Mouse (Mus musculus): Measurements from ENCODE around the gene Stim2. TPM values are rescaled to one million over a fixed set of nuclear protein-coding genes. Genes with fewer than 3 reads are reported as not detected.

The Stim2 gene
- polyA plus RNA-seq, 1 experiment from 2014 or later, result 11.5 TPM

DNA sequence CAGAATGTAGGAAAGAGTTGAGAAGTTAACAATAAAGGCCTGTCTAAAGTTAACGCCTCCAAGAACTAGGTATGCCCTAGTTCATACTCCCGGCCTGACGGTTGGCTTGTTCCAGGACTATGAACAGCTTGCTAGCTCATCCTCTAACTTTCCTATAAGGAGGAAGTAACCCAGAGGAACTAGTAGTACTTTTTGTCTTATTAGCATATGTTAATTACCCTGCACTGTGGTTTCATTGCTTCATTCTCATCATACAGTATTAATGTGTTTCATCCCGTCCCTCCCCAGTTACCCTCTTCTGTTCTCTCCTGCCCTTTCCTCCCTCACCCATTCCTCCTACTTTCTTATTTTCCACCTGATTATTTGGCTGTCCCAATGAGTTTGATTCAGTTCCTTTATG, 108.4 kb downstream of the Stim2 start:
- Histone ChIP-seq H3K27ac (no peak overlapping the region), H3K27me3 (ENCODE audit: low read depth, poor library complexity, severe bottlenecking) (no peaks in the 10 kb centered on the region), H3K4me3 (no peak overlapping the region), H3K4me1 (no peaks in the 10 kb centered on the region), H3K36me3 (peaks cover 3% of the 10 kb centered on the region; the same call in 1 of the 2 replicates), H3K9me3 (replicated peaks) (no peaks in the 10 kb centered on the region)
- 93% methylated on average over 4 of the region's 4 CpGs for WGBS
- no peak for DNase-seq (ENCODE audit: low spot score)

DNA sequence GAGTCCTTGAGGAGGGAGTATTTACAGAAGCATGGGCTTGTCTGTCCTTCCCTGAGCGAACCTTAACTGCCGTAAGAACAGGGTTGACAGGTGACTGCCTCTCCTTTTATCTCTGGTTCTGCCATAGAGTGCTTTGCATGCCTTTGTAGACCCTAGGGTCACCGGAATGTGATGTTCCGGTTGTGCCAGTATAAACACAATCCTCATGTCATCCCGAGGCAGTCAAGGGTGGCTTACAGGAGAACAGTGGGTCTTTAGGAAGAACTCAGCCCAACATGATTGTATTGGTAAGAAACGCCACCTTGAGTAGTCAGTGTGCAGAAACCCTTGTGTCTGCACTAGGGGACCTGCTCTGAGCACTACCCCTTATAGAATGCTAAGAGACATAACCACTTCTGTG, 108.8 kb downstream of the Stim2 start:
- no peaks in the 10 kb centered on the region for H3K27me3 ChIP-seq (ENCODE audit: low read depth, poor library complexity, severe bottlenecking)
- H3K36me3 ChIP-seq, result peaks cover 3% of the 10 kb centered on the region; the same call in 1 of the 2 replicates
- H3K4me3 ChIP-seq, result no peak overlapping the region
- no peaks in the 10 kb centered on the region for H3K4me1 ChIP-seq
- DNase-seq (ENCODE audit: low spot score), result no peak
- no peak overlapping the region for H3K27ac ChIP-seq
- H3K9me3 ChIP-seq (replicated peaks), result no peaks in the 10 kb centered on the region
- WGBS, result 73% methylated on average over 6 of the region's 6 CpGs

DNA sequence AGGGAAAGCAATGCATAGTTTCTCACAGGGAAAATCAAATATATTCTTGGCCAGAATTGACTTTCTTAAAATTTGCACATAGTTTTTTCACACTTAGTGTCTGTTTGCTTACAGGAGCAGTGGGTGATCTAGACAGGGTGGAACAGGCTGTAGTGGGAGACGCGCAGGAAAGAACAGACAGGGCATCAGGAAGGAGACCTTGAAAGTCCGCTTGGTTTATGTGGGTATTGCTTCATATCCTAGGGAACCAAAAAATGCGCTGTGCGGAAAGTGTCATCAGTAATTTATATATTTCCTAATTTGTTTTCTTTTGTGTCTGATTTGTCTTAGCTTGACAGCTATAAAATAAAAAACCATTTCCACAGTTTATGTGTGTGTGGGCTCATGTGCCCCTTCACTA, 110.8 kb downstream of the Stim2 start:
- no peaks in the 10 kb centered on the region for H3K9me3 ChIP-seq (replicated peaks)
- no peaks in the 10 kb centered on the region for H3K27me3 ChIP-seq (ENCODE audit: low read depth, poor library complexity, severe bottlenecking)
- peaks cover 3% of the 10 kb centered on the region; the same call in 1 of the 2 replicates for H3K36me3 ChIP-seq
- DNase-seq (ENCODE audit: low spot score), result no peak
- 95% methylated on average over 5 of the region's 5 CpGs for WGBS
- no peaks in the 10 kb centered on the region for H3K4me1 ChIP-seq
- no peak overlapping the region for H3K27ac ChIP-seq
- no peak overlapping the region for H3K4me3 ChIP-seq

DNA sequence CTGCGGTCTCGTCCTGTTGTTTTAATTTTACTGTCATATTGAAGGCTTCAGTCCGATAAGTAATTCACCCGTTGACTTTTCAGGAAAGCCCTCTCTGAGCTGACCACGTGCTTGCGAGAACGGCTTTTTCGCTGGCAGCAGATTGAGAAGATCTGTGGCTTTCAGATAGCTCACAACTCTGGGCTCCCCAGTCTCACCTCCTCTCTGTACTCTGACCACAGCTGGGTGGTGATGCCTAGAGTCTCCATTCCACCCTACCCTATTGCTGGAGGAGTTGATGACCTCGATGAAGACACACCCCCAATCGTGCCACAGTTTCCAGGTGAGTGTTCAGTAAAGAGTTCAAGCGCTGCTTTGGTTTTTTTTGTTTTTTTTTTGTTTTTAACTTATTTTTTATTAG, 112.5 kb downstream of the Stim2 start:
- WGBS, result 97% methylated on average over 11 of the region's 11 CpGs
- no peaks in the 10 kb centered on the region for H3K27me3 ChIP-seq (ENCODE audit: low read depth, poor library complexity, severe bottlenecking)
- H3K36me3 ChIP-seq, result peaks cover under 1% of the 10 kb centered on the region; the same call in 1 of the 2 replicates
- H3K9me3 ChIP-seq (replicated peaks), result no peaks in the 10 kb centered on the region
- no peaks in the 10 kb centered on the region for H3K4me1 ChIP-seq
- H3K4me3 ChIP-seq, result no peak overlapping the region
- DNase-seq (ENCODE audit: low spot score), result no peak
- no peak overlapping the region for H3K27ac ChIP-seq

DNA sequence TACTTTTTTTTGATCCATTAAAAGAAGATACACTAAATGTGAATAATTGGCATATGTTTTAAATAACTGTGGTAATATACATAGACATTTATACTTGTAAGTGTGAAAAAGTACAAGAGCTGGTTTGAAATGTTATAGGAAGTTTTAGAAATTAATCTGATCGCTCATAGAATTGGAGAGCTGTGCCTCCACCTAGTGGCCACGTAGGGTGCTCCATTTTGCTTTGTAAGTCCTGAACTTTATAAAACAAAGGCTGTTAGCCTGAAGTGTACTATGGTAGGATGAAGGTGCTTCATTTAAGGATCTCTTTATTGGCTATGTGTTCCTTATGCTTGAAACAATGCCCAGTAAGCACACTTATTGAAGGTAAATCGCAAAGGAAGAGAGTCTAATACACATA, 115.0 kb downstream of the Stim2 start:
- H3K4me1 ChIP-seq, result no peaks in the 10 kb centered on the region
- no peaks in the 10 kb centered on the region for H3K9me3 ChIP-seq (replicated peaks)
- 33% methylated on average over 3 of the region's 3 CpGs for WGBS

DNA sequence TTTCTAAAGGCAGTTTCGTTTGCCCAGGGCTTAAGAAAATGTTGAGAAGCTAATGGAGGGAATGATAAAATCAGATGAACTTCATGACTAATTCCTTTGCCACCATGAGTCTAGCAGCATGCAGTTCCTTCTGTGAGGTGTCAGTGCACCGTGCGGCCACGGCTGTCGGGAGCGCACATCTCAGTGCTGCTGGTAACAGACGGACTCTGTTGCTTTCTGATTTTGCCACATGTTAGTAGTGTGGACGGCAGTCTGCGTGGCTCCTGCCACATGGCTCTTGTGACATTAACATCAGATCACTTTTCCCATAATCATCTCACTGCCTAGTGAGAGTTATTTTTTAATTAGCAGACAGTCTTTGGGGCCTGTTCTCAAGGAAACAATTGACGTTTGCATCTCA, 118.2 kb downstream of the Stim2 start:
- Histone ChIP-seq H3K27me3 (ENCODE audit: low read depth, poor library complexity, severe bottlenecking) (no peaks in the 10 kb centered on the region), H3K4me3 (no peak overlapping the region), H3K4me1 (no peaks in the 10 kb centered on the region), H3K27ac (no peak overlapping the region), H3K9me3 (replicated peaks) (no peaks in the 10 kb centered on the region), H3K36me3 (peaks cover 27% of the 10 kb centered on the region)
- whole genome bisulfite sequencing, result 88% methylated on average over 10 of the region's 10 CpGs
- DNase-seq (ENCODE audit: low spot score), result no peak

More for the DNA sequence above, 115.0 kb downstream of the Stim2 start:
- Histone ChIP-seq H3K4me3 (no peak overlapping the region), H3K27me3 (ENCODE audit: low read depth, poor library complexity, severe bottlenecking) (no peaks in the 10 kb centered on the region), H3K36me3 (peaks cover 19% of the 10 kb centered on the region), H3K27ac (no peak overlapping the region)
- peak; percentile 50 for DNase-seq (ENCODE audit: low spot score)

DNA sequence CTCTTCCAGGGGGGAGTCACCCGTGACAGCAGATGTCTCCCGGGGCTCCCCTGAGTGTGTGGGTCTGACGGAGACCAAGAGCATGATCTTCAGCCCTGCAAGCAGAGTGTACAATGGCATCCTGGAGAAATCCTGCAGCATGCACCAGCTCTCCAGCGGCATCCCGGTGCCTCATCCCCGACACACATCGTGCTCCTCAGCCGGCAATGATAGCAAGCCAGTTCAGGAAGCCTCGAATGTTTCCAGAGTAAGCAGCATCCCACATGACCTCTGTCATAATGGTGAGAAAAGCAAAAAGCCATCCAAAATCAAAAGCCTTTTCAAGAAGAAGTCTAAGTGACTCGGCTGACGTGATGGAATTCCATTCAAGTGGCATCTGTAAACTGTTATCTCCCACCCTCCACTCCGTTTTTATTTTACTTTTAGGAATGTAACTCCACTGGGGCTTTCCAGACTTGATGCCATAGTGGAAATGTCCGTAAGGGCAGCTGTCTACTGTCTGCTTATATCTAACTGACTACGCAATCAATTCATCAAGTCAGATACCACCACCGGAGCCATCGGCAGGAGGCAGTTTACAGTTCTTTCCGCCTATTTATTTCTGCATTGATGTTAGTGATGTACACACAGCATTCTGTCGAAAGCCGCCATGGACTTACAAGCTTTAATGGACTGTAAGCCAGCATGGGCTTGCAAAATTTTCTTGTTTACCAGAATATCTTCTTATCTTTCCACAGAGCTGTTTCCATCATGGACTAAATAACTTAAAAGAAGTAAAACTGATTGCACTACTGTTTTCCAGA, 120.3 kb downstream of the Stim2 start:
- no peak overlapping the region for H3K27ac ChIP-seq
- no peak overlapping the region for H3K4me3 ChIP-seq
- peaks cover 27% of the 10 kb centered on the region for H3K36me3 ChIP-seq
- DNase-seq (ENCODE audit: low spot score), result no peak
- no peaks in the 10 kb centered on the region for H3K27me3 ChIP-seq (ENCODE audit: low read depth, poor library complexity, severe bottlenecking)
- no peaks in the 10 kb centered on the region for H3K4me1 ChIP-seq
- WGBS, result 92% methylated on average over 19 of the region's 19 CpGs
- no peaks in the 10 kb centered on the region for H3K9me3 ChIP-seq (replicated peaks)

DNA sequence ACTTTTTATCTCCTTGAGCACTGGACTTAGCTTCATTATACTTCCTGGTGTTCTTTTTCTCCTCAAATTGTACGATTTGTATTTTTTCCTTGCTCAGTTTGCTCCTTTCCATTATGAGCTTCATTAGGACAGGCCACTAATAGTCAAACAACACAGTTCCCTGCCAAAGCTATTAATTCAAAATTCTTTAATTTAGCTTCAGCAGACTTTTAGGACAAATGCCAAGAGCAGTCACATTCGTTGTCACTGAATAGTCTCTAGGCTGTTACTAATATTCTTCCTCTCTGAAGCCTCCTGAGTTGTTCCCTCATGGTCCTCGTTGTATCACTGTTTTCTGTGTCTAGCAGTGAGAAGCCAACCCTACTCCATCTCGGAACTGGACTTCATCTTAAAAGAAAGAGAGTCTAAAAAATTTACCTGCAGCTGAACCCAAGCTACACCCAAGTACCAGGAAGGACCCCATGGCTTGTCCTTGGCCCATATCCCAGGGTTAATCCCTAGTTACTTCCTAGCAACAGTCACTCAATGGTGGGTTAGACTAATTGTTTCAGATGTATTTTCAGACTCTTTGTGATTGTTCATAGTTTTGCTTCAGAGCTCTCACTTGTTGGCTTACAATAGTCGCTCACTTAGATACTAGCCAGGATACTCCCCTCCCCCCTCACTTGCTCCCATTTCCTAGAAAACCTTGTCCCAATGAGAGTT, 149.9 kb downstream of the Stim2 start:
- Histone ChIP-seq H3K4me3 (no peak overlapping the region), H3K27ac (no peak overlapping the region), H3K9me3 (replicated peaks) (no peaks in the 10 kb centered on the region), H3K4me1 (no peaks in the 10 kb centered on the region), H3K36me3 (no peaks in the 10 kb centered on the region), H3K27me3 (ENCODE audit: low read depth, poor library complexity, severe bottlenecking) (0 out of 2 replicates have a peak, but pooled peaks cover under 1% of the 10 kb centered on the region)
- no peak for DNase-seq (ENCODE audit: low spot score)
- WGBS, result 91% methylated on average over 5 of the region's 5 CpGs

DNA sequence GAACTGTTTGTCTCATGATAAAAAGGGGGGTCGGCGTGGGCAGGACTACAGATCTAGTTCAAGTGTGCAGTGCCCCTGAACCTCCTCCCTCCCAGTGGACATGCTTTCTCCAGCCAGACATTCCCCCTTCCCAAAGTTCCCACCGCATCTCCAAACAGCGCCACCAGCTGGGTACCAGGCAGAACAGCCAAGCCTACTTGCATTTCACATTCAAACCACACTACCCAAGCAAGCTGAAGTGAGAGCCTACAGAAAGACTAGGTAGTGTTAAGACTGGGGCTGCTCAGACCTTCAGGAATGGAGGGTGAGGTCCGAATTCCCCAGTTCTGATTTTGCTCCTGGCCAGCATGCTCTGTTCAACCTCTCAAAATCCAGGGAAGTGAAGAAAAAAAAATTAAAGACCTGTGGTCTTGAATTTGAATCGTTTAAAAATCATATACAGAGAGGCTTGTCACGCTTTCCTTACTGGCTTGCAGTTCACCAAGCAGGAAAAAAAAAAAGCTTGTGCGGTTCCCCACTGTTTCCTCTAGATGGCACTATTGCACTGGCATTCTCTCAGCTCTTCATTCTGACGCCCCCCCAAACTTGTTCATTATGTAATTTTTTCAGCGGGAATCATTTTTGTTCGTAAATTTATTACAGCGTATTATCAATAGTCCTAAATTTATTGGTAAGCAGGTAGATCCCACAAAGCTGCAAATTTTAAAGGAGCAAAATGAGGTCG, 156.4 kb downstream of the Stim2 start:
- Histone ChIP-seq H3K27ac (no peak overlapping the region), H3K4me3 (no peak overlapping the region)
- DNase-seq (ENCODE audit: low spot score), result no peak

DNA sequence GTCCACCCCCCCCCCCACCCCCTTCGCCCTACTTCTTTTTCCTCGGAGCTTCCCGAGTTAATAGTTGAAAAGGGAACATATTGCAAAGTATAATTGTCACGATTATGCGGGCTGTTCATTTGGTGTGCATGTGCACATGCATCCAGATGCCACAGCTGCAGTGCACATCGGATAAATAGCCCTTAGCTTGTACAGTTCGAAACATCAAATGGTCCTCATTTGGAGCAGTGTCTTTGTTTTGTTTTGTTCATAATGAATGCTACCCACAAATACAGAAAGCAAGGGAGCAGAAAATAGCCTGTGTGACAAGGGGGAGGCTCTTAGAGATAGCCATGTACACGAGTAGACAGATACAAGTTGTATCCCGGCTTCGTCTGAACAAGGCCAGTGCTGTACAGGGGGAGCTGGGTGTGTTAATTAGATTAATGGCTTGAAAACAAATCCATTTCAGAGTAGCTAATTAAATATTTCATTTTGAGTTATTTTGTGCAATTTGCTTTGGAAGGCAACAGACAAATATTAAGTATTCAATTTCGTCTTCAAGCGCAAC, 157.0 kb downstream of the Stim2 start:
- peaks cover 17% of the 10 kb centered on the region for H3K27me3 ChIP-seq (ENCODE audit: low read depth, poor library complexity, severe bottlenecking)
- H3K9me3 ChIP-seq (replicated peaks), result no peaks in the 10 kb centered on the region
- WGBS, result 73% methylated on average over 12 of the region's 12 CpGs
- no peak overlapping the region for H3K27ac ChIP-seq
- no peak overlapping the region for H3K4me3 ChIP-seq
- DNase-seq (ENCODE audit: low spot score), result no peak
- peaks cover 36% of the 10 kb centered on the region for H3K4me1 ChIP-seq
- no peaks in the 10 kb centered on the region for H3K36me3 ChIP-seq

More for the DNA sequence above, 156.4 kb downstream of the Stim2 start:
- Histone ChIP-seq H3K4me1 (peaks cover 34% of the 10 kb centered on the region), H3K27me3 (ENCODE audit: low read depth, poor library complexity, severe bottlenecking) (peaks cover 10% of the 10 kb centered on the region), H3K9me3 (replicated peaks) (no peaks in the 10 kb centered on the region), H3K36me3 (no peaks in the 10 kb centered on the region)
- 34% methylated on average over 13 of the region's 13 CpGs for WGBS

DNA sequence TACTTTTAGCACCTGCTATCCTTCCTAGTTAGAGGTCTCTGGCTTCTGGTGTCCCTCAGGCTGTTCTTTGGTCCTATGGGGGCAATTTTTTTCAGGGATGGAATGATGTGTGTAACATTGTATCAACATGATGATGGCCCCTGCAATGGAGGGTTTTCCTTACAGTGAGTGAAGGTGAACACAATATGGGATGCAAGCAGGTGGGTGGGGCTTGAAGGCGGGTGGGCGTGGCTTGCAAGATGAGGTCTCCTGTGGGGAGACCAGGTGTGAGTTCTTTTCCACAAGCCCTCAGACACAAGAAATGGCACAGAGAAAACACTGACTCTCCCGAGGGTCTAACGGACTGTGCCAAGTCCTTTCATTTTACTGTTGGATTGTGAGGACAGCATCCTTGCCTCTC, 157.6 kb downstream of the Stim2 start:
- no peak for DNase-seq (ENCODE audit: low spot score)
- 80% methylated on average over 4 of the region's 4 CpGs for WGBS
- H3K27ac ChIP-seq, result no peak overlapping the region

DNA sequence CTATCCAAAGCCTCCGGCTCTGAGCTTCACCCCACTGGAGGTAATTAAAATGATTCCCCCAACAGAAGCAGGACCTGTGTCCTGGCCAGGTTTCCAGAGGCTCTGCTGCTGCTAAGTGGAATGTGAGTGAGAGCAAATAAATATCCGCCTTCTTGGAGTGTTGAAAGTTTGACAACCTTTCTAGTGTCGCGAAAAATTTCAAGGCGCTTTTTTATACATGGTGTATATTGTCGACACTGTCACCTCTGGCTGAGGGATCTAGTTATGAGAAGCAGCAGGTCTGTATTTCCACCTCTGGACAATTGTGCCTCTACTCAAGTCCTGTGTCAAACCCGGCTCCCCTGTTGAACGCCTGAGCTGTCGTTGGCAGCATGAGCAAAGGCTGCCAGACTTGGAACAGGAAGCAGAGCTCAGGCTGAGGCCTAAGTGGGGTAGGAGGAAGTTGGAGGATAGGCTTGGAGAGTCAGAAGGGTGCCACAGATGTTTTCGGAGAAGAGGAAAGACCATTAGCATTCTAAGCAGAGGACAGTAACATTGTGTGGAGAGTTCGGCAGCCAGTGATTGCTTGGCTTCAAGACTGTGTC, 158.7 kb downstream of the Stim2 start:
- Histone ChIP-seq H3K36me3 (no peaks in the 10 kb centered on the region), H3K4me3 (no peak overlapping the region), H3K27ac (peak overlapping the region; percentile 3; the same call in 1 of the 2 replicates), H3K4me1 (peaks cover 36% of the 10 kb centered on the region), H3K9me3 (replicated peaks) (no peaks in the 10 kb centered on the region), H3K27me3 (ENCODE audit: low read depth, poor library complexity, severe bottlenecking) (peaks cover 34% of the 10 kb centered on the region)
- 68% methylated on average over 11 of the region's 11 CpGs for WGBS
- no peak for DNase-seq (ENCODE audit: low spot score)

More for the DNA sequence above, 157.6 kb downstream of the Stim2 start:
- Histone ChIP-seq H3K9me3 (replicated peaks) (no peaks in the 10 kb centered on the region), H3K4me1 (peaks cover 36% of the 10 kb centered on the region), H3K4me3 (no peak overlapping the region), H3K27me3 (ENCODE audit: low read depth, poor library complexity, severe bottlenecking) (peaks cover 23% of the 10 kb centered on the region), H3K36me3 (no peaks in the 10 kb centered on the region)

Measured in limb, embryonic 10.5 days (tissue).